Mouse (Mus musculus) liver, postnatal 0 days (tissue): ENCODE data around the gene Pip5k1a.

Experiments
- CTCF ChIP-seq: sonication (generic); IDR thresholded peaks from 2 replicates; pipeline ENCODE4 v1.5.1; 2016; ENCODE audit warnings: antibody characterized with exemption, low read depth
- EP300 ChIP-seq: IDR thresholded peaks from 2 replicates; pipeline ENCODE4 v1.6.1; 2016; ENCODE audit warnings: antibody characterized with exemption, low read depth, mild to moderate bottlenecking

DNA sequence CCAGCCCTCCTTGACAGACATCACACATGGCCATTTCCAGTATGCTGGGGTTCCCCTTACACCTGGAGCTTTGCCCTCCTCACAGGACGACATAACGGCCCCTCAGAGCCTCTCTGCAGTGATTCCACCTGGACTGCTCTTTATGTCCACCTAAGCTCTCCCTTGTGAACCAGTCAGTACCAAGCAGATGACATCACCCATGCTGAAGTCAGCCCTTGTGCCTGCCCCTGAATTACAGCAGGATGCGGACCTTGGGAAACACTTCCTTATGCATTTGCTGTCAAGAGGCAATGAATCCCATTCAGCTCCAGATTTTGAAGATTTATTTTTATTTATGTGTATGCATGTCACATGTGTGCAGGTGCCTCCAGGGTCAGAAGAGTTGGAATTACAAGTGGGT is 58.8 kb downstream of the Pip5k1a start:
- TF ChIP-seq CTCF (no peak), EP300 (no peak)
